Mouse (Mus musculus): ENCODE data around the gene Ggt6. TPM values are rescaled to one million over a fixed set of nuclear protein-coding genes. Genes with fewer than 3 reads are reported as not detected.

The Ggt6 gene
- polyA plus RNA-seq (2012; fragmentation: generic; extraction: Trizol) = not detected
- long read RNA-seq, experiment 1 = 0 reads
- long read RNA-seq, experiment 2 = 0 reads

- H3K4me3 ChIP-seq (ENCODE audit: insufficient read depth, poor library complexity, severe bottlenecking) = no peak within 1 kb of the TSS
- no peak for TF ChIP-seq MYOG (IDR thresholded peaks at IDR 0.05; ENCODE audit: control insufficient read depth, extremely low read depth, insufficient read length)
- no peak for TF ChIP-seq CTCF (IDR thresholded peaks at IDR 0.05; ENCODE audit: control insufficient read depth, insufficient read depth, insufficient read length)
- no peak for TF ChIP-seq MAX (IDR thresholded peaks at IDR 0.05)
- TF ChIP-seq CEBPB (IDR thresholded peaks at IDR 0.05; ENCODE audit: low read depth) = no peak
- TF ChIP-seq MYOD1 (IDR thresholded peaks at IDR 0.05; ENCODE audit: control insufficient read depth, insufficient read length, low read depth) = no peak
- TF ChIP-seq USF1 (IDR thresholded peaks at IDR 0.05; ENCODE audit: low read depth) = no peak
- TF ChIP-seq FOSL1 (IDR thresholded peaks at IDR 0.05; ENCODE audit: insufficient read depth, low read length, poor library complexity, severe bottlenecking) = no peak
Observed at GRCm38 (mm10) chr11:72434963-72435693, at the start of gene Ggt6. Gene Ggt6 (plus strand): TSS chr11:72435526.

GRCm38 (mm10) chr11:72388113-72388529, 47.2 kb upstream of the Ggt6 start:
- TF ChIP-seq MYOD1 (IDR thresholded peaks at IDR 0.05; ENCODE audit: control insufficient read depth, insufficient read length, low read depth) = no peak
- no peak for TF ChIP-seq FOSL1 (IDR thresholded peaks at IDR 0.05; ENCODE audit: insufficient read depth, low read length, poor library complexity, severe bottlenecking)
- no peak for TF ChIP-seq USF1 (IDR thresholded peaks at IDR 0.05; ENCODE audit: low read depth)
- TF ChIP-seq MAX (IDR thresholded peaks at IDR 0.05) = no peak
- TF ChIP-seq MYOG (IDR thresholded peaks at IDR 0.05; ENCODE audit: control insufficient read depth, extremely low read depth, insufficient read length) = no peak
- TF ChIP-seq CEBPB (IDR thresholded peaks at IDR 0.05; ENCODE audit: low read depth) = no peak
- no peak for TF ChIP-seq CTCF (IDR thresholded peaks at IDR 0.05; ENCODE audit: control insufficient read depth, insufficient read depth, insufficient read length)
- no peaks in the 10 kb centered on the region for H3K79me2 ChIP-seq (ENCODE audit: control insufficient read depth, insufficient read depth)

More at GRCm38 (mm10) chr11:72434963-72435693, at the start of gene Ggt6:
- H3ac ChIP-seq (ENCODE audit: control insufficient read depth, insufficient read length, low read depth) = no peak within 1 kb of the TSS
- peaks cover 15% of the 10 kb centered on the region for H3K27me3 ChIP-seq (ENCODE audit: control insufficient read depth, insufficient read depth, insufficient read length)
- H3K79me3 ChIP-seq (ENCODE audit: low read depth) = no peaks in the 10 kb centered on the region
- no peaks in the 10 kb centered on the region for H3K36me3 ChIP-seq (ENCODE audit: control insufficient read depth, insufficient read depth)
- H3K79me2 ChIP-seq (ENCODE audit: control insufficient read depth, insufficient read depth) = no peaks in the 10 kb centered on the region

GRCm38 (mm10) chr11:72389407-72390142, 45.8 kb upstream of the Ggt6 start:
- TF ChIP-seq USF1 (IDR thresholded peaks at IDR 0.05; ENCODE audit: low read depth) = no peak
- TF ChIP-seq CTCF (IDR thresholded peaks at IDR 0.05; ENCODE audit: control insufficient read depth, insufficient read depth, insufficient read length) = no peak
- no peak for TF ChIP-seq FOSL1 (IDR thresholded peaks at IDR 0.05; ENCODE audit: insufficient read depth, low read length, poor library complexity, severe bottlenecking)
- no peak for TF ChIP-seq MYOD1 (IDR thresholded peaks at IDR 0.05; ENCODE audit: control insufficient read depth, insufficient read length, low read depth)
- TF ChIP-seq CEBPB (IDR thresholded peaks at IDR 0.05; ENCODE audit: low read depth) = no peak
- no peak for TF ChIP-seq MAX (IDR thresholded peaks at IDR 0.05)
- TF ChIP-seq MYOG (IDR thresholded peaks at IDR 0.05; ENCODE audit: control insufficient read depth, extremely low read depth, insufficient read length) = no peak
- Histone ChIP-seq H3K4me3 (ENCODE audit: insufficient read depth, poor library complexity, severe bottlenecking) (no peak overlapping the region), H3K79me2 (ENCODE audit: control insufficient read depth, insufficient read depth) (no peaks in the 10 kb centered on the region), H3K27me3 (ENCODE audit: control insufficient read depth, insufficient read depth, insufficient read length) (peaks cover 46% of the 10 kb centered on the region), H3K79me3 (ENCODE audit: low read depth) (no peaks in the 10 kb centered on the region), H3K36me3 (ENCODE audit: control insufficient read depth, insufficient read depth) (no peaks in the 10 kb centered on the region), H3ac (ENCODE audit: control insufficient read depth, insufficient read length, low read depth) (no peak overlapping the region)

More at GRCm38 (mm10) chr11:72388113-72388529, 47.2 kb upstream of the Ggt6 start:
- H3K4me3 ChIP-seq (ENCODE audit: insufficient read depth, poor library complexity, severe bottlenecking) = no peak overlapping the region
- peaks cover 32% of the 10 kb centered on the region for H3K27me3 ChIP-seq (ENCODE audit: control insufficient read depth, insufficient read depth, insufficient read length)
- no peak overlapping the region for H3ac ChIP-seq (ENCODE audit: control insufficient read depth, insufficient read length, low read depth)
- H3K79me3 ChIP-seq (ENCODE audit: low read depth) = no peaks in the 10 kb centered on the region
- no peaks in the 10 kb centered on the region for H3K36me3 ChIP-seq (ENCODE audit: control insufficient read depth, insufficient read depth)

- TF ChIP-seq CEBPB (IDR thresholded peaks at IDR 0.05; ENCODE audit: low read depth) = no peak
- TF ChIP-seq MYOG (IDR thresholded peaks at IDR 0.05; ENCODE audit: control insufficient read depth, extremely low read depth, insufficient read length) = no peak
- no peak for TF ChIP-seq USF1 (IDR thresholded peaks at IDR 0.05; ENCODE audit: low read depth)
- TF ChIP-seq FOSL1 (IDR thresholded peaks at IDR 0.05; ENCODE audit: insufficient read depth, low read length, poor library complexity, severe bottlenecking) = no peak
- TF ChIP-seq MAX (IDR thresholded peaks at IDR 0.05) = no peak
- TF ChIP-seq CTCF (IDR thresholded peaks at IDR 0.05; ENCODE audit: control insufficient read depth, insufficient read depth, insufficient read length) = no peak
- no peak for TF ChIP-seq MYOD1 (IDR thresholded peaks at IDR 0.05; ENCODE audit: control insufficient read depth, insufficient read length, low read depth)
- no peaks in the 10 kb centered on the region for H3K36me3 ChIP-seq (ENCODE audit: control insufficient read depth, insufficient read depth)
Observed at GRCm38 (mm10) chr11:72391181-72391580, 44.1 kb upstream of the Ggt6 start.

GRCm38 (mm10) chr11:72393243-72393642, 42.1 kb upstream of the Ggt6 start:
- Histone ChIP-seq H3K4me3 (ENCODE audit: insufficient read depth, poor library complexity, severe bottlenecking) (no peak overlapping the region), H3K79me3 (ENCODE audit: low read depth) (no peaks in the 10 kb centered on the region), H3K79me2 (ENCODE audit: control insufficient read depth, insufficient read depth) (no peaks in the 10 kb centered on the region), H3K36me3 (ENCODE audit: control insufficient read depth, insufficient read depth) (no peaks in the 10 kb centered on the region), H3K27me3 (ENCODE audit: control insufficient read depth, insufficient read depth, insufficient read length) (peaks cover 58% of the 10 kb centered on the region), H3ac (ENCODE audit: control insufficient read depth, insufficient read length, low read depth) (no peak overlapping the region)
- no peak for TF ChIP-seq USF1 (IDR thresholded peaks at IDR 0.05; ENCODE audit: low read depth)
- TF ChIP-seq CTCF (IDR thresholded peaks at IDR 0.05; ENCODE audit: control insufficient read depth, insufficient read depth, insufficient read length) = no peak
- no peak for TF ChIP-seq FOSL1 (IDR thresholded peaks at IDR 0.05; ENCODE audit: insufficient read depth, low read length, poor library complexity, severe bottlenecking)
- no peak for TF ChIP-seq MYOG (IDR thresholded peaks at IDR 0.05; ENCODE audit: control insufficient read depth, extremely low read depth, insufficient read length)

More at GRCm38 (mm10) chr11:72391181-72391580, 44.1 kb upstream of the Ggt6 start:
- Histone ChIP-seq H3ac (ENCODE audit: control insufficient read depth, insufficient read length, low read depth) (no peak overlapping the region), H3K27me3 (ENCODE audit: control insufficient read depth, insufficient read depth, insufficient read length) (peaks cover 49% of the 10 kb centered on the region), H3K4me3 (ENCODE audit: insufficient read depth, poor library complexity, severe bottlenecking) (no peak overlapping the region), H3K79me2 (ENCODE audit: control insufficient read depth, insufficient read depth) (no peaks in the 10 kb centered on the region), H3K79me3 (ENCODE audit: low read depth) (no peaks in the 10 kb centered on the region)

All from C2C12 (cell line).